Mouse (Mus musculus): ENCODE results near the gene Mapk7.

GRCm38 (mm10) chr11:61477566-61478508 is 16.4 kb downstream of the Mapk7 start:
- TF ChIP-seq POLR2A (IDR thresholded peaks at IDR 0.05; ENCODE audit: low read depth, low read length) = no peak
- TF ChIP-seq CTCF (IDR thresholded peaks at IDR 0.05; ENCODE audit: extremely low read depth, insufficient read length, insufficient replicate concordance, low read depth, low read length) = no peak

Measured in small intestine, adult 2 months (tissue).